Mouse (Mus musculus): ENCODE data around the gene Nemp1.

GRCm38 (mm10) chr10:127669170-127669569, 2.5 kb downstream of the Nemp1 start:
- TF ChIP-seq CTCF (IDR thresholded peaks at IDR 0.05; ENCODE audit: low read depth) = no peak
- TF ChIP-seq EP300 (IDR thresholded peaks at IDR 0.05; ENCODE audit: low read depth) = no peak
